Mouse (Mus musculus) left cerebral cortex, adult 11 months (tissue): ENCODE data around the gene Erc2.
A peak's percentile ranks its signal among the peaks of the same experiment; 100 is the strongest.

ENCODE experiments used
- DNase-seq: peaks from one replicate; pipeline ENCODE4 v3.0.0; 2022; ENCODE audit warnings: low spot score

The Erc2 gene

DNA sequence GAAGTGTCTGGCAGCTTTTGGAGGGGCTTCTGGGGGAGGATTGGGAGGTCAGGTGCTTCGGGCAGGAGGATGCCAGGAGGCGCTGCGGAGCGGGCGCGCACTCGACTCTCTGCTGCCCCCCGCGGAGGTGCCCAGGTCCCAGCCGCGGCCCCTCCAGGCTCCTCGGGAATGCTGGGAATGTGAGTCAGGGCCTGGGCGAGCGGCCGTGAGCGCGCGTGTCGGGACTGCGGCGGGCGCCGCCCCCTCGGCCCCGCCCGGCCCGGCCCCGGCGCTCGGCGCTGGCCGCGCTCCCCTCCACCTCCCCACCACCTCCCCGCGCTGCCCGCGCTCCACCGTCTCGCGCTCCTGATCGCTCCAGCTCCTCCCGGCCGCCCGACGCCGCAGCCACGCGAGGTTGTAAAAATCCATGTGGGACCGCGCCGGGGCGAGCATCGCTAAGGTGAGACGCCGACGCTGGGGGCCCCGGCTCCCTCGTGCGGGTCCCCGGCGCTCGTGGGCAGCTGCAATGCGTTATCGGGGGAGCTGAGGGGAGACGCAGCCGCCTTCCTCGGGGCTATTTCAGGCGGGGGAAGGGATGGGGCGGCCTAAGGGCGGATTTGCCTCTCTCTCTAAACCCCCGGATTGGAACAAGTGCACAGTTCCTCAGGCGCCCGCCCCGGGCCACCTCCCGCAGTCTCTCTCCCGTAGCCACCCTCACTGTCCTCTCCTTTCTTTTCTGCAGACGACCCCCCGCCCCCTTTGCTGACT lies at the start of gene Erc2:
Gene Erc2, plus strand, starts transcription at position 253 of the 747 bp plus-strand sequence.
- peak; percentile 64 for DNase-seq

- DNase-seq: no peak
These were observed 43.8 kb upstream of the Erc2 start for GRCm38 (mm10) chr14:27578443-27578842.

GRCm38 (mm10) chr14:27589616-27590015 lies 32.6 kb upstream of the Erc2 start:
- peak; percentile 38 for DNase-seq

DNA sequence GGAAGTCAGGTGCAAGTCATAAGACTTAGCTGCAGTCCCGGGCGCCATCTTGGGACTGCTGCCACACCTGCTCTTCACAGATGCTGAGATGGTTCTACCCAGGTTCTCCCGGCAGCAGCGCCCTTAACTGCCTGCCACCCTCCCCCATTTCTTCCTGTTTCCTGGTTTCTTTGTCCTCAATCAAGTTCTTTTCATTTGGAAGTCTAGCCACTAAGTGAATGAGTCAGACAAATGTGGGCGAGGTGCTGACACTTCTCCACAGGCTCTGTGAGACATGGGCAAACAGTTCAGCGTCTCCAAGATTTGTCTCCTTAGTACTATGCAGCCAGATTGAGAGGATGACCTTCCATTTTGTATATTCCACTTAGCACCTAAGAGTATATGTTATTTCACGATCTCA lies 30.1 kb upstream of the Erc2 start:
- DNase-seq: no peak

GRCm38 (mm10) chr14:27596265-27596664 lies 26.0 kb upstream of the Erc2 start:
- DNase-seq: peak; percentile 18

- DNase-seq: no peak
These were observed 20.1 kb upstream of the Erc2 start for GRCm38 (mm10) chr14:27602136-27602535.

DNA sequence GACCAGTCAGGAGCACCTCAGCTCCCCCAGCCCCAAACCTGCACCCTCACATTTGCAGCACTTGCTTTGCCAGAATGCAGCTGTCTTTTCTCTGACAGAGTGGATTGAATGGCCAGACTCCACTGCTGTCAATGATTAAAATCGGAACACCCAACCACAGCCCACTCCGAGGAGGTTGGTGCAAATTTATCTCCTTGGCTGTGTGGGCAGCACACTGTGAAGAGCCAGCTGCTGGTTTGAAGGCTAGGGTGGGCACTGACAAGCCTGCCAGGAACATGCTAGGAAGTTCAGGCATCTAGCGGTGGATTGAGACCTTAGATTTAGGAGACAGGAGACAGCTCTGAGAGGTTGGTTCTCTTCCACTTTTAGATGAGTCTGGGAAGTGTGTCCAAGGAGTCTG lies 14.8 kb upstream of the Erc2 start:
- DNase-seq: no peak

GRCm38 (mm10) chr14:27613766-27614165 lies 8.5 kb upstream of the Erc2 start:
- DNase-seq: no peak

DNA sequence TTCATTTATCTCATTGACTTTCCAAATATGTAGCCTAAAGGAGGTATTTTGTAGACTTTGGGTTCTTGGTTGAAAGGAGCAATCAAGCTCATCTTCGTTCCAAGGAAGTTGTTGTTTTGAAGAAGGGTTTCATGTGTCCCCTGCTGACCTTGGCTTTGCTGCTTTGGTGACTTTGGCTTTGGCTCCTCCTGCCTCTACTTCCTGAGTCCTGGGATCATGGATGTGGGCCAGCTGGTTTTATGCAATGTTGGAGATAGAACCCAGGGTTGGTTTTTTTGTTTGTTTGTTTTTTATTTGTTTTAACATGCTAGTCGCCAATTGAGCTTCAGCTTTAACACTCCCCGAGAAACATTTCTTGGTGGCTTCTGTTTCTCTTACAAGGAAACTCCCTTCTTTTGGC lies 4.9 kb upstream of the Erc2 start:
- no peak for DNase-seq

- no peak for DNase-seq
These were observed 652 bp upstream of the Erc2 start for GRCm38 (mm10) chr14:27621576-27621975.

GRCm38 (mm10) chr14:27622923-27623219 lies 643 bp downstream of the Erc2 start:
- no peak for DNase-seq

- DNase-seq: peak; percentile 74
These were observed 1.1 kb downstream of the Erc2 start for GRCm38 (mm10) chr14:27623368-27623767.

DNA sequence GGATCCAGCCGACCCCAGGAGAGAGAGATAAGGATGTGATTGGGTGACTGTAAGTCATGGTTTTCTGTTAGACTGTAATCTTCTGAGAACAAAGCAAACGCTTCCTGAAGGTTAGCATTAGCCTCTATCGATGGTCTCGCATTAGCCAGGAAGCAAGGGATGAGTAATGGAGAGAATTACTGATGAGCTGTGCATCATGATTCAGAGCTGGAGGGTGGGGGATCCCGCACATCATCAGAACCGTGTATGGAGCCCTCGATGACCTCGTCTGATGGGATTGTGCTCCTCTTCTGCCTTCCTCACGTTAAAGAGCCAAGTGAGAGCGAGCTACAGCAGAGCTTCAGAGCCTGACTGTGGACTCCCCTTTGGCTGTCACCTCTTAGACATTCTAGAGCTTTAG lies 6.5 kb downstream of the Erc2 start:
- no peak for DNase-seq

DNA sequence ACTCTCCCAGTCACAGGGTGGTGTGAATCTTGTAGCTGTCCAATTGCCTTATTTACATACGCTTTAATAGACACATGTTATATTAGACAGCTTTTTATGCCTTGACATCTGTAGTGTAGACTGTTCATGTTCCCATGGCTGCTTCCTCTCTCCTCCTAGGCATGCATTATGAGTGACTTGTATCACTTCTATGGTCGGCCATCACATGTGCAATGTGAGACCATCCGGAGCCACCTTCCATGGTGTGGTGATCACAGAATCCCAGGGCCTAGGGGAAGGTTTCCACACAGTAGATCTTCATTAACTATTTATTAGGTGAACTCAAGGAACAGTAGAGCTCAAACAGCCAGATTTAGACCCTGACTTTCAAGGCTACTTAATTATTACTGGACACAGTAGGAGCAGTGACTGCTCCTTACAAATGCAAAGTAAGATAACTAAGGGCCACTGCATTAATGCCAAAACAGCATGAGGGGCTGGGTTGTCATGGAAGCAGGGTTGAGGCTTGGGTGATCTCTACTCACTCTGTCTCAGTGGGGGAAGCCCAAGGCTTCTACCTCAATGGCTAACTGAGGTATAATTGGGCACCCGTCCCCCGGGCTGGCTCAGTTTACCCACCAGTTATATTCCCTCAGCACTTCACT lies 7.3 kb downstream of the Erc2 start:
- DNase-seq: no peak

GRCm38 (mm10) chr14:27630973-27631640 lies 8.9 kb downstream of the Erc2 start:
- DNase-seq: peak; percentile 28

DNA sequence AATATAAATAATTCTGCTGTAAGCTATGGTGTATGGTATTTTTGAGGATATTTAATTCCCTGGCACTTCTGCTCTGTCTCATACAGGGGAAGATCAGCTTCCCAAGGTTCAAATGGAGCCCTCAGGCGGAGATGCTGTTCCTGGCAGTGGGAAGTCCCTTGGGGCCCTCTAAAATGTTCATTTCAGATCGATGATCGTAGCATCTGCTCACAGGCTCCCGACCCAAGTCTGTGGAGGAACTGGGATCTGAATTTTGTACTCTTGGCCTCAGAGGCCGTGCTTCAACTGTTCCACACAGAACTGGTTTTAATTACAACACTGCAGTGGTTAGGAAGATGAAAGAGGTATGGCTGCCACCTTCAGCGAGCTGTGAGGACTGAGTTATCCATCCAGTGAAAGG lies 12.5 kb downstream of the Erc2 start:
- no peak for DNase-seq

DNA sequence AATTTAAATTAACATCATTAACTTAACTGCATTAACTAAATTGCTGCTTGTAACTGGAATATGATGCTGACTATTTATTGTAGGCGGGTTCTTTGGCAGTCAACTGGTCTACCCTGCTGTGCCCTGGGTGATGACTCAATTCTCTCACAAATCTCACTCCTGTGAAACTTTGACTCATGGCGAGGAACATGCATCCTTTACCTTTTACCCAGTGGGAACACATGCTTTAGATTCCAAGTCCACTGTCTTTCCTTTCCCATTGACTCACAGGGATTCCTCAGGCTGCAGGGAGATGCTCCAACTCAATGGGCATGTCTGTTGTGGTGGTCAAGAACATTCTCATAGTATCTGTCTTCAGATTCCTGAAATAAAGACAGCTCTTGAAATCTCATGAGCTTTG lies 14.3 kb downstream of the Erc2 start:
- no peak for DNase-seq

DNA sequence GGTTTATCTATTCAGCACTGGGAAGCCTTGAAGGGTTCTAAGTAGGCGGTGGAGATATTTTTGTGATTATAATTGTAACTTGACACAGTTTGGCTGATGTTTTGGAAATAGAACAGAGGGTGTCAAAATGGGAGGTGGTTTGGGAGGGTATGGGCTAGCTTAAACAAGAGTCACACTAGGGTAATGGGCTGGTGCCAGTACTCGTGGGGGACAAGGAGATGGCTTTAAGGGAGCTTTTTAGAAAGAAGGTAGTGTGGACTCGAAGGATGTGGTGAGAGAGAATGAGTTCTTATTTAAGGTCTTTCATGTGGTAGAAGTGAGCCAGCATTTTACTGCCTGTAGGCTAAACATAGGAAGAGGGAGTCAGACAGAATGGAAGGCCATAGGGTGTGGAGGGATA lies 19.2 kb downstream of the Erc2 start:
- DNase-seq: no peak

DNA sequence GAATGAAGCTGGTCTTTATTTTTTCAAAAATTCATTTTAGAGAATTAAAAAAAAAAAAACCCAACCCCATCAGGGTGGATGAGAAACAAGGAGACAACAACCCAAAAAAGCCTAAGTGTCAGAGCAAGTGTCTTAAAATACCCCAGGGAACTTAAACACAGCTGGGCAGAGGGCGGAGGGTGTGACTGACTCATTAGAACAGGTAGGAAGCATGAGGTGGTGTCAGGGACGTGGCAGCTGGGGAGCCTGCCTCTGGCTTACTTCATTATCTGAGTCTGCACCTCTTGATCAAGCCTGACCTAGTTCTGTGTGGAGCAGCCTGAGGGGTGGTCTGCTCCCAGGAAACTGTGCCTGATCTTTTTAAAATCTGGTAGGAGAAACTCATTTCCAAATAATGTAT lies 20.8 kb downstream of the Erc2 start:
- no peak for DNase-seq

GRCm38 (mm10) chr14:27654670-27655069 lies 32.4 kb downstream of the Erc2 start:
- DNase-seq: no peak

DNA sequence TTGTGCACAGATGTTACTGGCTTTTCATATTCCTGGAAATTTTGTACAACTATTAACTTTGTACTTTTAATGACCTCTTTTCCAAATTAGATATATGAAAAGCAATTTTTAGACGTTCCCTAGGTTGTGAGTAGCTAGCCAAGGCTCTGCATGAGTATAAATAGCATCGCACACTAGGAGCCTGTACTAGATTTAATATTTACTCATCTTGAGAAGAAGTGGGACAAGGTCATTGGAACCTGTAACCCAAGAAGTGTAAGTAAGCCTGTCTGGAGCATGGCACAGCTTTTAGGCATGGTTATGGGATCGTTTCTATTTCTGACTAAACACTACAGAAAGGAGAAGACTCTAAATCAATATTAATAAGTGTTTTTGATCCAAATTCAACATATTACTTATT lies 36.4 kb downstream of the Erc2 start:
- no peak for DNase-seq

DNA sequence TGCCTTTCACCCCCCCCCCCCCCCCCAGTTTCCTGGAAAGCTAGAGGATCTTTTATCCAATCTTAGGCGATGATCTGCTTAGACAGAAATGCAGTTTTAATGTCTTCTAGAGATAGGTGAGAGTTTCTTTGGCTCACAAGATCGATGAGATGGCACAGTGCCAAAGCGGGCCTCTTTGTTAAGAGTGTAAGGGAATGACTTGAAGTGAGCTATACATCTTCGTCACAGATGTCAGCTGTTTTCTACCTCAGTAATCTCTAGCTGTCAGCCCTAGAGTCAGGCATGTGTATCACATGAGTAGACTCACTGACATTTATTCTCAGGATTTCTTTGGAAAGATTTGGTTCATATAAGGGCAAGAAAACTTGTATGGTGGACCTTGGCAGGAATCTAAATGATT lies 39.2 kb downstream of the Erc2 start:
- DNase-seq: no peak

DNA sequence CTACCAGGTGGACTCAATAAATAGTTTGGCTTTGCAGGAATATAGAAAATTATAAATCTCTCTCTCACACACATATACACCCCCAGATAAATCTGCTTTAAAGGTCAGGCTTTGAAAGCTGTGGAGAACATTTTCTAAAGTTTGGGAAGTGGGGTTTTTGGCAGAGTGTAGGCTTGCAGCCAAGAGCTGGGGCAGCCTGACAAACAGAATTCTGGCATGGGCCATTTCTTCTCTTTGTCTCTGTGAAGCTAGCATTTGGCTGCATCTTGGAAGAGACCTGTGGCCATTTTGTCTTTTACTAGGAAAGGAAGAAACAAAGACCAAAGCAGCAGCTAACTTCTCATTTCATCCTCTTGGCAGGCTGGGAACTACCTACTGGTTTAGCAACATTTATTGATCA lies 40.0 kb downstream of the Erc2 start:
- no peak for DNase-seq
